Mouse (Mus musculus): ENCODE measurements around the gene Bsg. TPM values are rescaled to one million over a fixed set of nuclear protein-coding genes. Genes with fewer than 3 reads are reported as not detected.
"Not testable (repeated sequence)": the region's sequence is repeated elsewhere in the genome, so short reads cannot be mapped to it uniquely, and the experiment has no call there.

Bsg gene
- polyA plus RNA-seq, 1 experiment from 2014 or later: 717 TPM

GRCm38 (mm10) chr10:79745898-79746773, 41.8 kb downstream of the Bsg start, which contains the start of gene Polrmt:
Gene Polrmt, minus strand, starts transcription at chr10:79746581.
- Histone ChIP-seq H3K4me2 (peak within 1 kb of the TSS; percentile 64), H3K9me3 (no peaks in the 10 kb centered on the region), H3K4me1 (replicated peaks) (peaks cover 13% of the 10 kb centered on the region), H3K9ac (peak within 1 kb of the TSS; percentile 72), H3K27ac (0 out of 2 replicates have a peak within 1 kb of the TSS, but pooled peaks have one; percentile 35), H3K36me3 (peaks cover 34% of the 10 kb centered on the region), H3K4me3 (peak within 1 kb of the TSS; percentile 58), H3K27me3 (no peaks in the 10 kb centered on the region)
- WGBS: 3% methylated on average over 38 of the region's 38 CpGs
- ATAC-seq (ENCODE audit: low FRiP score): peak; percentile 95

DNA sequence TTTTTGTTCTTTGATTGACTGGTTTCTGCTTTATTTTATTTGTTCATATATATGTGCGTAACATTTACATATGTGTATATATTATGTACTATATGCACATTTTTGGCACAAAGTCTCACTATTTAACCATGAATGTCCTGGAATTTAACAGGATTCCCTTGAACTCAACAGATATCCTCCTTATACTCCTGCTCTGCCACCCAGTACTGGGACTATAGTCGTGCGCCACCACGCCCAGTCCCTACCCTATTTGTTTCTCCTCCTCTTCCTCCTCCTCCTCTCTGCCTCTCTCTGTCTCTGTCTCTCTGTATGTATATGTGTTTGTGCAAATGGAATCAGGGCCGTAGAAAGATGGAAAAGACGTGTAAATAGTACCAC, 42.5 kb downstream of the Bsg start:
- H3K9ac ChIP-seq: peak overlapping the region; percentile 26; the same call in 1 of the 2 replicates
- peaks cover 13% of the 10 kb centered on the region for H3K4me1 ChIP-seq (replicated peaks)
- H3K4me3 ChIP-seq: peak overlapping the region; percentile 22
- H3K4me2 ChIP-seq: peak overlapping the region; percentile 64
- 0 out of 2 replicates have a peak, but pooled peaks cover 3% of the 10 kb centered on the region for H3K27me3 ChIP-seq
- peaks cover 28% of the 10 kb centered on the region for H3K36me3 ChIP-seq
- WGBS: 24% methylated on average over 6 of the region's 6 CpGs
- 0 out of 2 replicates have a peak overlapping the region, but pooled peaks have one; percentile 35 for H3K27ac ChIP-seq
- no peaks in the 10 kb centered on the region for H3K9me3 ChIP-seq
- ATAC-seq (ENCODE audit: low FRiP score): peak; percentile 60

- 77% methylated on average over 6 of the region's 6 CpGs for WGBS
- Histone ChIP-seq H3K27me3 (0 out of 2 replicates have a peak, but pooled peaks cover 3% of the 10 kb centered on the region), H3K27ac (no peak overlapping the region), H3K4me3 (no peak overlapping the region), H3K9me3 (no peaks in the 10 kb centered on the region), H3K36me3 (peaks cover 11% of the 10 kb centered on the region), H3K4me1 (replicated peaks) (peaks cover 13% of the 10 kb centered on the region), H3K9ac (no peak overlapping the region), H3K4me2 (no peak overlapping the region)
- ATAC-seq (ENCODE audit: low FRiP score): no peak
These were observed 44.2 kb downstream of the Bsg start for GRCm38 (mm10) chr10:79748496-79748895.

- Histone ChIP-seq H3K27me3 (peaks cover 11% of the 10 kb centered on the region; the same call in 1 of the 2 replicates), H3K9ac (peak within 1 kb of the TSS; percentile 71), H3K4me2 (peak within 1 kb of the TSS; percentile 72), H3K4me3 (peak within 1 kb of the TSS; percentile 44), H3K4me1 (replicated peaks) (peaks cover 14% of the 10 kb centered on the region), H3K27ac (no peak within 1 kb of the TSS), H3K9me3 (no peaks in the 10 kb centered on the region), H3K36me3 (peaks cover 43% of the 10 kb centered on the region)
- WGBS: 1% methylated on average over 36 of the region's 36 CpGs
- peak; percentile 85 for ATAC-seq (ENCODE audit: low FRiP score)
These were observed 50.7 kb downstream of the Bsg start, which contains the start of gene Fgf22 for GRCm38 (mm10) chr10:79754856-79755516. Gene Fgf22, plus strand, starts transcription at chr10:79755076.

DNA sequence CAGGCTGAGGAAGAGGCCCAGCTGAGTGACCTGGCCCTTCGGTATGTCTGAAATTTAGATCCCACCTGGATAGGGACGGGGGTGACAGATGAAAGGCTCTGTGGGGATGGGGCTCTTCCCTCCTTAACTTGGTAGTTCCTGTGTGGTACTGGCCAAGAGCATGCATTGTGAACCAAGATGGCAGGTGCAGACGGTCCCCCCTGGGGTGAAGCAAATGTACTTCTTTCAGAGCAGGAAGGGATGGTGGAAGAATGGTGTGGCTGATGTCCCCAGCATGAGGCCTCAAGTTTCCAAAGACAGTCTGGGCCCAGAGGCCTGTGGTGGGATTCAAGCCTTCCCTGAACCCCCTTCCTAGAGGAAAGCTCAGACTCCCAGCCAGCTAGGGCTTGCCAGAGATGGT, 51.6 kb downstream of the Bsg start:
- peak overlapping the region; percentile 71; the same call in 1 of the 2 replicates for H3K9ac ChIP-seq

GRCm38 (mm10) chr10:79756660-79757059, 52.4 kb downstream of the Bsg start:
- Histone ChIP-seq H3K4me2 (no peak overlapping the region), H3K27me3 (peaks cover 9% of the 10 kb centered on the region; the same call in 1 of the 2 replicates), H3K9me3 (no peaks in the 10 kb centered on the region), H3K27ac (no peak overlapping the region), H3K9ac (no peak overlapping the region), H3K4me3 (no peak overlapping the region), H3K36me3 (peaks cover 60% of the 10 kb centered on the region), H3K4me1 (replicated peaks) (peaks cover 14% of the 10 kb centered on the region)
- no peak for ATAC-seq (ENCODE audit: low FRiP score)
- 91% methylated on average over 24 of the region's 24 CpGs for WGBS

More for the DNA sequence above, 51.6 kb downstream of the Bsg start:
- no peaks in the 10 kb centered on the region for H3K9me3 ChIP-seq
- no peak for ATAC-seq (ENCODE audit: low FRiP score)
- H3K27ac ChIP-seq: no peak overlapping the region
- peaks cover 52% of the 10 kb centered on the region for H3K36me3 ChIP-seq
- H3K27me3 ChIP-seq: peaks cover 11% of the 10 kb centered on the region; the same call in 1 of the 2 replicates
- 82% methylated on average over 3 of the region's 3 CpGs for WGBS
- H3K4me3 ChIP-seq: peak overlapping the region; percentile 44; the same call in 1 of the 2 replicates
- H3K4me2 ChIP-seq: no peak overlapping the region
- H3K4me1 ChIP-seq (replicated peaks): peaks cover 14% of the 10 kb centered on the region

- not testable (repeated sequence) for ATAC-seq (ENCODE audit: low FRiP score); H3K27me3 ChIP-seq; H3K9me3 ChIP-seq; H3K4me2 ChIP-seq; H3K27ac ChIP-seq; H3K9ac ChIP-seq; H3K4me3 ChIP-seq
- WGBS: 93% methylated on average over 1 of the region's 1 CpGs
- H3K4me1 ChIP-seq (replicated peaks): peaks cover 30% of the 10 kb centered on the region
- H3K36me3 ChIP-seq: peaks cover 77% of the 10 kb centered on the region
These were observed 55.4 kb downstream of the Bsg start for GRCm38 (mm10) chr10:79759675-79760074.

GRCm38 (mm10) chr10:79760603-79761143, 56.4 kb downstream of the Bsg start:
- H3K36me3 ChIP-seq: peaks cover 75% of the 10 kb centered on the region

More at GRCm38 (mm10) chr10:79760603-79761143, 56.4 kb downstream of the Bsg start:
- 0 out of 2 replicates have a peak, but pooled peaks cover under 1% of the 10 kb centered on the region for H3K27me3 ChIP-seq
- no peak for ATAC-seq (ENCODE audit: low FRiP score)
- no peaks in the 10 kb centered on the region for H3K9me3 ChIP-seq
- H3K9ac ChIP-seq: no peak overlapping the region
- no peak overlapping the region for H3K4me3 ChIP-seq
- no peak overlapping the region for H3K27ac ChIP-seq
- peaks cover 30% of the 10 kb centered on the region for H3K4me1 ChIP-seq (replicated peaks)
- WGBS: 91% methylated on average over 11 of the region's 11 CpGs
- H3K4me2 ChIP-seq: no peak overlapping the region

Other genes starting within 250 kb of the Bsg start
- gene Vmn2r83, start 235.8 kb upstream of the Bsg start, polyA plus RNA-seq (2015; fragmentation: Nextera tagmentation; extraction: Ambion mirVana): not detected in 2 replicates
- 14.5 and 16.5 TPM in 2 replicates for gene Plpp2, start 170.7 kb upstream of the Bsg start, polyA plus RNA-seq (2015; fragmentation: Nextera tagmentation; extraction: Ambion mirVana)
- gene Mier2, start 149.3 kb upstream of the Bsg start, polyA plus RNA-seq (2015; fragmentation: Nextera tagmentation; extraction: Ambion mirVana): 52.4 and 57.1 TPM in 2 replicates
- gene Theg, start 117.2 kb upstream of the Bsg start, polyA plus RNA-seq (2015; fragmentation: Nextera tagmentation; extraction: Ambion mirVana): not detected in 2 replicates
- gene C2cd4c, start 90.5 kb upstream of the Bsg start, polyA plus RNA-seq (2015; fragmentation: Nextera tagmentation; extraction: Ambion mirVana): 0.17 and 0.27 TPM in 2 replicates
- gene Shc2, start 66.6 kb upstream of the Bsg start, polyA plus RNA-seq (2015; fragmentation: Nextera tagmentation; extraction: Ambion mirVana): 24.5 and 26.5 TPM in 2 replicates
- gene Odf3l2, start 58.8 kb upstream of the Bsg start, polyA plus RNA-seq (2015; fragmentation: Nextera tagmentation; extraction: Ambion mirVana): not detected in 2 replicates
- gene Madcam1, start 39.9 kb upstream of the Bsg start, polyA plus RNA-seq (2015; fragmentation: Nextera tagmentation; extraction: Ambion mirVana): 0.87 and 0.88 TPM in 2 replicates
- 86.5 and 93.4 TPM in 2 replicates for gene Tpgs1, start 35.1 kb upstream of the Bsg start, polyA plus RNA-seq (2015; fragmentation: Nextera tagmentation; extraction: Ambion mirVana)
- 92.7 and 100 TPM in 2 replicates for gene Cdc34, start 22.3 kb upstream of the Bsg start, polyA plus RNA-seq (2015; fragmentation: Nextera tagmentation; extraction: Ambion mirVana)
- 1.1 and 1.4 TPM in 2 replicates for gene Gzmm, start 15.5 kb upstream of the Bsg start, polyA plus RNA-seq (2015; fragmentation: Nextera tagmentation; extraction: Ambion mirVana)
- 0.43 and 0.64 TPM in 2 replicates for gene Hcn2, start 12.1 kb downstream of the Bsg start, polyA plus RNA-seq (2015; fragmentation: Nextera tagmentation; extraction: Ambion mirVana)
- 37.1 and 42.4 TPM in 2 replicates for gene Polrmt, start 42.1 kb downstream of the Bsg start, polyA plus RNA-seq (2015; fragmentation: Nextera tagmentation; extraction: Ambion mirVana)
- 1.00 and 2.1 TPM in 2 replicates for gene Fgf22, start 50.6 kb downstream of the Bsg start, polyA plus RNA-seq (2015; fragmentation: Nextera tagmentation; extraction: Ambion mirVana)
- gene Rnf126, start 62.5 kb downstream of the Bsg start, polyA plus RNA-seq (2015; fragmentation: Nextera tagmentation; extraction: Ambion mirVana): 87.9 and 90.7 TPM in 2 replicates
- 1.3 and 1.4 TPM in 2 replicates for gene Fstl3, start 72.8 kb downstream of the Bsg start, polyA plus RNA-seq (2015; fragmentation: Nextera tagmentation; extraction: Ambion mirVana)
- 0.18 TPM in 1 of 2 replicates, not detected in the other for gene Prss57, start 86.5 kb downstream of the Bsg start, polyA plus RNA-seq (2015; fragmentation: Nextera tagmentation; extraction: Ambion mirVana)
- gene Palm, start 89.1 kb downstream of the Bsg start, polyA plus RNA-seq (2015; fragmentation: Nextera tagmentation; extraction: Ambion mirVana): 240 and 252 TPM in 2 replicates
- gene Misp, start 116.5 kb downstream of the Bsg start, polyA plus RNA-seq (2015; fragmentation: Nextera tagmentation; extraction: Ambion mirVana): 0.84 and 1.0 TPM in 2 replicates
- 84.7 and 86.0 TPM in 2 replicates for gene Ptbp1, start 149.9 kb downstream of the Bsg start, polyA plus RNA-seq (2015; fragmentation: Nextera tagmentation; extraction: Ambion mirVana)
- 13.9 and 15.6 TPM in 2 replicates for gene Prtn3, start 170.0 kb downstream of the Bsg start, polyA plus RNA-seq (2015; fragmentation: Nextera tagmentation; extraction: Ambion mirVana)
- 396 and 407 TPM in 2 replicates for gene Plppr3, start 170.1 kb downstream of the Bsg start, polyA plus RNA-seq (2015; fragmentation: Nextera tagmentation; extraction: Ambion mirVana)
- gene Elane, start 181.8 kb downstream of the Bsg start, polyA plus RNA-seq (2015; fragmentation: Nextera tagmentation; extraction: Ambion mirVana): 0.34 TPM in 1 of 2 replicates, not detected in the other
- not detected in 2 replicates for gene Cfd, start 186.4 kb downstream of the Bsg start, polyA plus RNA-seq (2015; fragmentation: Nextera tagmentation; extraction: Ambion mirVana)
- 55.3 and 58.3 TPM in 2 replicates for gene Med16, start 204.4 kb downstream of the Bsg start, polyA plus RNA-seq (2015; fragmentation: Nextera tagmentation; extraction: Ambion mirVana)
- gene Gm26602, start 206.4 kb downstream of the Bsg start, polyA plus RNA-seq (2015; fragmentation: Nextera tagmentation; extraction: Ambion mirVana): 20.6 and 22.0 TPM in 2 replicates
- 2.1 and 2.3 TPM in 2 replicates for gene Kiss1r, start 212.5 kb downstream of the Bsg start, polyA plus RNA-seq (2015; fragmentation: Nextera tagmentation; extraction: Ambion mirVana)
- gene R3hdm4, start 216.7 kb downstream of the Bsg start, polyA plus RNA-seq (2015; fragmentation: Nextera tagmentation; extraction: Ambion mirVana): 243 and 256 TPM in 2 replicates
- 3.5 and 4.0 TPM in 2 replicates for gene Arid3a, start 222.6 kb downstream of the Bsg start, polyA plus RNA-seq (2015; fragmentation: Nextera tagmentation; extraction: Ambion mirVana)